Mouse (Mus musculus): ENCODE measurements around the gene Pgc. TPM values are rescaled to one million over a fixed set of nuclear protein-coding genes. Genes with fewer than 3 reads are reported as not detected.

The Pgc gene
- 4.4 and 6.0 TPM in 2 replicates for polyA plus RNA-seq (2012; rRNA removed)

DNA sequence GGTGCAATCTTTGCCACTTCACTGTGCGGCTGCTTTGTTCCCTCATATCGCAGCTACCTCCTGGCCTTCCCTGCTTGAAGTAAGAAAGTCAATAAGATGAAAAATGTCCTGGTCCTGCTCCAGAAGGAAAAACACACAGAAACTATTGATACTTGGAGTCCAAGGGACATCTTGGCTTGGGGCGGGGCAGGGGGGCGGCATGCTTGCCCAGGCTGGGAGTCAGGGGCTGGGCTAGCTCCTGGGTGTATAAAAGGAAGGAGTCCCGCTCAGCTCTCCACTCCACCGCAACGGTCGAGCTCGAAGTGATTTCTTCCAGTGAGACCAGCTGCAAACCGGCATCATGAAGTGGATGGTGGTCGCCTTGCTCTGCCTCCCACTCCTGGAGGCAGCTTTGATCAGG lies at the start of gene Pgc:
TSS of gene Pgc (plus strand) at position 277 of the 400 bp plus-strand sequence.
- H3K27ac ChIP-seq (ENCODE audit: control insufficient read depth, insufficient read depth, low read length): no peak within 1 kb of the TSS
- WGBS: 90% methylated on average over 11 of the region's 11 CpGs
- no peak for DNase-seq
- no peaks in the 10 kb centered on the region for H3K4me1 ChIP-seq (replicated peaks; ENCODE audit: control insufficient read depth, insufficient read depth, low read length)
- no peak within 1 kb of the TSS for H3K4me3 ChIP-seq (ENCODE audit: control insufficient read depth, insufficient read depth, low read length)
- H3K27me3 ChIP-seq (ENCODE audit: control insufficient read depth, insufficient read depth, low read length): no peaks in the 10 kb centered on the region
- H3K36me3 ChIP-seq (ENCODE audit: control insufficient read depth, insufficient read depth, low read length): no peaks in the 10 kb centered on the region
- TF ChIP-seq CTCF (IDR thresholded peaks at IDR 0.05; ENCODE audit: borderline replicate concordance, control insufficient read depth, extremely low read depth, insufficient read depth, low read length, poor library complexity): no peak
- no peak for TF ChIP-seq POLR2A (IDR thresholded peaks at IDR 0.05; ENCODE audit: control insufficient read depth, extremely low read depth, insufficient read depth, low read length, poor library complexity)

DNA sequence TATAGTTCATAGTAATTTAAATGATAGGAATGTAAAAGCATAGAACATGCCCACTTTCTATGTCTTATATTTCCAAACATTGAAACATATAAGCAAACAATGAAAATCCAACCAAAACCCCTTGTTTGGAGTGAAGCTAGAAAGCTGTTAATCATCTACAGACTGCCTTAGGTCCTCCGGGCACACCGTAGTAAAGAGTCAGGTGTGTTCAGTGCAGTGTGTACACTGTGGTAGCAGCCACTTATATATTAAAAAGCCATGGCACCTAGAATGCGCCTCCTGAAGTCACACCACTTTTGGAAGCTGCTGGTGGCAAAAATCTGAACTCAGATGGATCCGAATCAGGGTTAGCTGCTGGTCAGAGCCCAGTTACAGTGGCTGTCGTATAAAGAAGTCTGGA lies 48.4 kb upstream of the Pgc start:
- Histone ChIP-seq H3K4me3 (ENCODE audit: control insufficient read depth, insufficient read depth, low read length) (no peak overlapping the region), H3K27me3 (ENCODE audit: control insufficient read depth, insufficient read depth, low read length) (no peaks in the 10 kb centered on the region), H3K27ac (ENCODE audit: control insufficient read depth, insufficient read depth, low read length) (no peak overlapping the region), H3K36me3 (ENCODE audit: control insufficient read depth, insufficient read depth, low read length) (peaks cover 19% of the 10 kb centered on the region; the same call in 1 of the 2 replicates), H3K4me1 (replicated peaks; ENCODE audit: control insufficient read depth, insufficient read depth, low read length) (no peaks in the 10 kb centered on the region)
- no peak for DNase-seq
- WGBS: 97% methylated on average over 5 of the region's 5 CpGs
- TF ChIP-seq CTCF (IDR thresholded peaks at IDR 0.05; ENCODE audit: borderline replicate concordance, control insufficient read depth, extremely low read depth, insufficient read depth, low read length, poor library complexity) (no peak), POLR2A (IDR thresholded peaks at IDR 0.05; ENCODE audit: control insufficient read depth, extremely low read depth, insufficient read depth, low read length, poor library complexity) (no peak)

GRCm38 (mm10) chr17:47678702-47679101 lies 47.9 kb upstream of the Pgc start:
- DNase-seq: no peak
- Histone ChIP-seq H3K4me3 (ENCODE audit: control insufficient read depth, insufficient read depth, low read length) (no peak overlapping the region), H3K27me3 (ENCODE audit: control insufficient read depth, insufficient read depth, low read length) (no peaks in the 10 kb centered on the region), H3K36me3 (ENCODE audit: control insufficient read depth, insufficient read depth, low read length) (peaks cover 19% of the 10 kb centered on the region; the same call in 1 of the 2 replicates), H3K27ac (ENCODE audit: control insufficient read depth, insufficient read depth, low read length) (no peak overlapping the region), H3K4me1 (replicated peaks; ENCODE audit: control insufficient read depth, insufficient read depth, low read length) (no peaks in the 10 kb centered on the region)
- WGBS: 95% methylated on average over 5 of the region's 5 CpGs
- TF ChIP-seq CTCF (IDR thresholded peaks at IDR 0.05; ENCODE audit: borderline replicate concordance, control insufficient read depth, extremely low read depth, insufficient read depth, low read length, poor library complexity): no peak
- TF ChIP-seq POLR2A (IDR thresholded peaks at IDR 0.05; ENCODE audit: control insufficient read depth, extremely low read depth, insufficient read depth, low read length, poor library complexity): no peak

GRCm38 (mm10) chr17:47682836-47683235 lies 43.8 kb upstream of the Pgc start:
- no peak for TF ChIP-seq CTCF (IDR thresholded peaks at IDR 0.05; ENCODE audit: borderline replicate concordance, control insufficient read depth, extremely low read depth, insufficient read depth, low read length, poor library complexity)
- TF ChIP-seq POLR2A (IDR thresholded peaks at IDR 0.05; ENCODE audit: control insufficient read depth, extremely low read depth, insufficient read depth, low read length, poor library complexity): no peak
- Histone ChIP-seq H3K27ac (ENCODE audit: control insufficient read depth, insufficient read depth, low read length) (no peak overlapping the region), H3K27me3 (ENCODE audit: control insufficient read depth, insufficient read depth, low read length) (no peaks in the 10 kb centered on the region), H3K4me3 (ENCODE audit: control insufficient read depth, insufficient read depth, low read length) (no peak overlapping the region), H3K36me3 (ENCODE audit: control insufficient read depth, insufficient read depth, low read length) (peaks cover 19% of the 10 kb centered on the region; the same call in 1 of the 2 replicates), H3K4me1 (replicated peaks; ENCODE audit: control insufficient read depth, insufficient read depth, low read length) (peaks cover 7% of the 10 kb centered on the region)
- 56% methylated on average over 4 of the region's 4 CpGs for WGBS
- DNase-seq: no peak

- peak; percentile 93 for DNase-seq
- peaks cover 17% of the 10 kb centered on the region for H3K4me1 ChIP-seq (replicated peaks; ENCODE audit: control insufficient read depth, insufficient read depth, low read length)
- under 1% methylated on average over 70 of the region's 70 CpGs for WGBS
- H3K27me3 ChIP-seq (ENCODE audit: control insufficient read depth, insufficient read depth, low read length): no peaks in the 10 kb centered on the region
- TF ChIP-seq POLR2A (IDR thresholded peaks at IDR 0.05; ENCODE audit: control insufficient read depth, extremely low read depth, insufficient read depth, low read length, poor library complexity): peak; percentile 69; the same call in 1 of the 2 replicates
- no peak for TF ChIP-seq CTCF (IDR thresholded peaks at IDR 0.05; ENCODE audit: borderline replicate concordance, control insufficient read depth, extremely low read depth, insufficient read depth, low read length, poor library complexity)
- H3K4me3 ChIP-seq (ENCODE audit: control insufficient read depth, insufficient read depth, low read length): peak overlapping the region; percentile 82
- H3K27ac ChIP-seq (ENCODE audit: control insufficient read depth, insufficient read depth, low read length): no peak overlapping the region
- H3K36me3 ChIP-seq (ENCODE audit: control insufficient read depth, insufficient read depth, low read length): no peaks in the 10 kb centered on the region
These were observed 39.0 kb upstream of the Pgc start for GRCm38 (mm10) chr17:47687409-47688343.

GRCm38 (mm10) chr17:47688344-47688607 lies 38.4 kb upstream of the Pgc start, which contains the start of gene Tomm6:
TSS of gene Tomm6 (minus strand) at chr17:47688386.
- Histone ChIP-seq H3K4me1 (replicated peaks; ENCODE audit: control insufficient read depth, insufficient read depth, low read length) (peaks cover 17% of the 10 kb centered on the region), H3K27ac (ENCODE audit: control insufficient read depth, insufficient read depth, low read length) (no peak within 1 kb of the TSS), H3K36me3 (ENCODE audit: control insufficient read depth, insufficient read depth, low read length) (no peaks in the 10 kb centered on the region), H3K4me3 (ENCODE audit: control insufficient read depth, insufficient read depth, low read length) (peak within 1 kb of the TSS; percentile 82), H3K27me3 (ENCODE audit: control insufficient read depth, insufficient read depth, low read length) (no peaks in the 10 kb centered on the region)
- DNase-seq: no peak
- TF ChIP-seq POLR2A (IDR thresholded peaks at IDR 0.05; ENCODE audit: control insufficient read depth, extremely low read depth, insufficient read depth, low read length, poor library complexity) (no peak), CTCF (IDR thresholded peaks at IDR 0.05; ENCODE audit: borderline replicate concordance, control insufficient read depth, extremely low read depth, insufficient read depth, low read length, poor library complexity) (no peak)
- 0% methylated on average over 9 of the region's 9 CpGs for WGBS

Data from thymus, adult 2 months (tissue).